Mouse (Mus musculus): ENCODE measurements around the gene Tmem156. TPM values are rescaled to one million over a fixed set of nuclear protein-coding genes. Genes with fewer than 3 reads are reported as not detected.

The Tmem156 gene
- polyA plus RNA-seq, 1 experiment, result 3.6 TPM

DNA sequence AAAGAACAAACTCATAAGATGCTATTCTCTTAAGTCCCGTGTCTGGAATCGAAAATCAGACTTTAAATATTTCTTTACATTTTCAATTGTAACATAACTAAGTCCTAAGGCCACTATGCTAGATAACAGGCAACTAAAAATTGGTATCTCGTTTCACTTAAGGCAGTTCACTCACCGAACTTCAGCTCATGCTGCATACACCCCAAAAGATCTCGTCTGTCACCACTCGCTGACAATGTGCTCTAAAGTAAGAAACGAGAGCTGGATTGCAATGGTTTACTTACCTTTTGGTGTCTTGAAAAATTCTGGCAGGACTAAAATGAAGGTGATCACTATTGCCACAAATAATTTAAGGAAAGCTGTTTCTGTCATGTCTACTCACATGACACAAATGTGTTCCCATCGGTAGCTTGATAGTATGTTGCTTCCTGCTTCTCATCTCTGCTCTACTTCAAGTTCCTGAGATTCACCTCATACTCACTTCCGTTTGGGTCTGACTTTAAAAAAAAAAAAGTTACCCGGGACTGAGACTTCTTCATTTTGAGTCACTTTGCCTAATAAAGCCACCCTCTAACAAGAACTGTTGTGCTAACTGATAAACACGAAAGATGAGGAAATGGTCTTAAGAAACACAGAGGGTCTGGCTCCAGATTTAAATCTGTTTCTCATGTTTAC, 611 bp downstream of the Tmem156 start:
- H3K4me3 ChIP-seq (ENCODE audit: control insufficient read depth, insufficient read depth, low read length), result no peak overlapping the region

DNA sequence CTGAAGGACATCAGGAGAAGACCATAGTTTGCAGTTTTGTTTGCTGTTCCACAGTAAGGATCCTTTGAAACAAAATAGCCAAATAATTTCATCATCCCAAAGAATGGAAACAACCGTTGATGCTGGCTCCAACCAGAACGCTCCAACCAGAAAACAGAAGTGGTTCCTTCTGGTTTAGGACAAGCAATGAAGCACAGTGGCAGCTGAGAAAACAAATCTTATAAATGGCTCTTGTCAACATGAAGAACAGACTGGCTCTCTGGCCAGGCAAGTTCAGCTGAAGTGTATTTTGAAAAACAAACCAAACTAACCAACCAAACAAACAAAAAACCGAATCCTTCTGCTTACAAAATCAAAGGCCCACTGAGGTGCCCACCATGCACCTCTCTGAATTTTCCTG, 2.2 kb downstream of the Tmem156 start:
- Histone ChIP-seq H3K27ac (ENCODE audit: control insufficient read depth, insufficient read depth, low read length) (no peak overlapping the region), H3K36me3 (ENCODE audit: control insufficient read depth, insufficient read depth, low read length) (no peaks in the 10 kb centered on the region), H3K27me3 (ENCODE audit: control insufficient read depth, insufficient read depth, low read length) (no peaks in the 10 kb centered on the region), H3K4me1 (replicated peaks; ENCODE audit: control insufficient read depth, insufficient read depth, low read length) (no peaks in the 10 kb centered on the region; the same call in 1 of the 2 replicates), H3K4me3 (ENCODE audit: control insufficient read depth, insufficient read depth, low read length) (no peak overlapping the region)
- no peak for DNase-seq
- no peak for TF ChIP-seq CTCF (IDR thresholded peaks at IDR 0.05; ENCODE audit: borderline replicate concordance, control insufficient read depth, extremely low read depth, insufficient read depth, low read length, poor library complexity)
- no peak for TF ChIP-seq POLR2A (IDR thresholded peaks at IDR 0.05; ENCODE audit: control insufficient read depth, extremely low read depth, insufficient read depth, low read length, poor library complexity)
- 81% methylated on average over 3 of the region's 3 CpGs for WGBS

More for the DNA sequence above, 611 bp downstream of the Tmem156 start:
- 10% methylated on average over 11 of the region's 11 CpGs for WGBS
- DNase-seq, result peak; percentile 24
- H3K27ac ChIP-seq (ENCODE audit: control insufficient read depth, insufficient read depth, low read length), result no peak overlapping the region; the same call in 1 of the 2 replicates
- H3K27me3 ChIP-seq (ENCODE audit: control insufficient read depth, insufficient read depth, low read length), result no peaks in the 10 kb centered on the region
- H3K4me1 ChIP-seq (replicated peaks; ENCODE audit: control insufficient read depth, insufficient read depth, low read length), result no peaks in the 10 kb centered on the region; the same call in 1 of the 2 replicates
- no peaks in the 10 kb centered on the region for H3K36me3 ChIP-seq (ENCODE audit: control insufficient read depth, insufficient read depth, low read length)
- TF ChIP-seq POLR2A (IDR thresholded peaks at IDR 0.05; ENCODE audit: control insufficient read depth, extremely low read depth, insufficient read depth, low read length, poor library complexity), result no peak
- TF ChIP-seq CTCF (IDR thresholded peaks at IDR 0.05; ENCODE audit: borderline replicate concordance, control insufficient read depth, extremely low read depth, insufficient read depth, low read length, poor library complexity), result no peak

DNA sequence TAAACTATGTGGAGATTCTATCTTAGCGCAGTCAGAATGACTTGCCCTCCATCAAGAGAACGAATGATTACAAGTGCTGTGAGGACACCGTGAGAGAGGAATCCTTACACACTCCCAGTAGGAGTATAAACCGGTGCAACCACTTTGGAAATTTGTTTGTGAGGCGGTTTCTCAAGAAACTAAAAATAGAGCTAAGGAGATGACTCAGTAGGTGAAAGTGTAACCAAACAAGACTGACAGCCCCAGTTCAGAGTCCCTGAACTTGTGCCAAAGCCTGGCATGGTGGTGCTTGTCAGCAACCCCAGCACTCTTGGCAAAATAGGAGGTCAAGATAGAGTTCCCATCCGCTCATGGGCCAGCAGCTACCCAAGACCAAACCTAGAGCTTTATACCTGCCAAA, 5.4 kb downstream of the Tmem156 start:
- Histone ChIP-seq H3K36me3 (ENCODE audit: control insufficient read depth, insufficient read depth, low read length) (no peaks in the 10 kb centered on the region), H3K27ac (ENCODE audit: control insufficient read depth, insufficient read depth, low read length) (no peak overlapping the region), H3K27me3 (ENCODE audit: control insufficient read depth, insufficient read depth, low read length) (no peaks in the 10 kb centered on the region), H3K4me3 (ENCODE audit: control insufficient read depth, insufficient read depth, low read length) (no peak overlapping the region), H3K4me1 (replicated peaks; ENCODE audit: control insufficient read depth, insufficient read depth, low read length) (no peaks in the 10 kb centered on the region; the same call in 1 of the 2 replicates)
- WGBS, result 77% methylated on average over 6 of the region's 6 CpGs
- DNase-seq, result no peak
- no peak for TF ChIP-seq CTCF (IDR thresholded peaks at IDR 0.05; ENCODE audit: borderline replicate concordance, control insufficient read depth, extremely low read depth, insufficient read depth, low read length, poor library complexity)
- TF ChIP-seq POLR2A (IDR thresholded peaks at IDR 0.05; ENCODE audit: control insufficient read depth, extremely low read depth, insufficient read depth, low read length, poor library complexity), result no peak

DNA sequence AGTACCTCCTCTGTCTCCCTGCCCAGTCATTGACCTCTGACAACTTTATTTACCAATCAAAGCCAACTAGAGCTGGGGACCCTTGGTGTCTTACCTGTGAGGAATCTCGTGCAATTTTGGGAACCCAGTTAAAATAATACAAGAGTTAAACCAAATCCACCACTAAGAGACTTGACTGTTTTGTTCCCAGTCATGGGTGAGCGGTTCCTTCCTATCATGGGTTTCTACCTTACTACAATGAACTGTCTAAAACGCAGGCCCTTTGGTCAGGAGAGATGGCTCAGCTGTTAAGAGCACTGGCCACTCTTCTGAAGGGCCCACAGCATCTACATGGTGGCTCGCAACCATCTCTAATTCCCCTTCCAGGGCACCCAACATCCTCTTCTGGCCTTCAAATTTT, 10.1 kb downstream of the Tmem156 start:
- no peak overlapping the region for H3K4me3 ChIP-seq (ENCODE audit: control insufficient read depth, insufficient read depth, low read length)
- TF ChIP-seq CTCF (IDR thresholded peaks at IDR 0.05; ENCODE audit: borderline replicate concordance, control insufficient read depth, extremely low read depth, insufficient read depth, low read length, poor library complexity) (no peak), POLR2A (IDR thresholded peaks at IDR 0.05; ENCODE audit: control insufficient read depth, extremely low read depth, insufficient read depth, low read length, poor library complexity) (no peak)
- no peaks in the 10 kb centered on the region; the same call in 1 of the 2 replicates for H3K36me3 ChIP-seq (ENCODE audit: control insufficient read depth, insufficient read depth, low read length)
- no peaks in the 10 kb centered on the region for H3K4me1 ChIP-seq (replicated peaks; ENCODE audit: control insufficient read depth, insufficient read depth, low read length)
- H3K27ac ChIP-seq (ENCODE audit: control insufficient read depth, insufficient read depth, low read length), result no peak overlapping the region
- 94% methylated on average over 4 of the region's 4 CpGs for WGBS
- H3K27me3 ChIP-seq (ENCODE audit: control insufficient read depth, insufficient read depth, low read length), result no peaks in the 10 kb centered on the region
- no peak for DNase-seq

DNA sequence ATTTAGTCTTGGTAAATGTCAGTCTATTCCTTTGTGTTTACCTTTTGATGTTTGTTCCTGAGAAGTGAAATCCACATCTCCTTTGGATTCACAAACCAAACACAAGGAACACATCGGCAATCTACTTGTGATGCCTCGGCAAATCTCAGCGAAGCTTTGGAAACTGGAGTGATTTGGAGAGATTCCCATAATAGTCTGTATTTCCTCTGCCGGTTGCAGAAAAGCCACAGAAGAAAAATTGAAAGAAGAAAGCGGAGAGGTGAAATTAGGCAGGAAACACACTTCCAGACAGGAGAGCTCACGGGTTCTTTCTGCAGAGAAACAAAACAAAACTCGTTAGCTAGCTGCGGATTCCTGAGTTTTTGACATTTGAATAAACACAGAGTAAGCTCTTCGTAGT, 12.1 kb downstream of the Tmem156 start:
- 90% methylated on average over 9 of the region's 9 CpGs for WGBS
- Histone ChIP-seq H3K36me3 (ENCODE audit: control insufficient read depth, insufficient read depth, low read length) (peaks cover 9% of the 10 kb centered on the region), H3K4me1 (replicated peaks; ENCODE audit: control insufficient read depth, insufficient read depth, low read length) (no peaks in the 10 kb centered on the region), H3K27me3 (ENCODE audit: control insufficient read depth, insufficient read depth, low read length) (no peaks in the 10 kb centered on the region), H3K4me3 (ENCODE audit: control insufficient read depth, insufficient read depth, low read length) (no peak overlapping the region), H3K27ac (ENCODE audit: control insufficient read depth, insufficient read depth, low read length) (no peak overlapping the region)
- TF ChIP-seq CTCF (IDR thresholded peaks at IDR 0.05; ENCODE audit: borderline replicate concordance, control insufficient read depth, extremely low read depth, insufficient read depth, low read length, poor library complexity) (no peak), POLR2A (IDR thresholded peaks at IDR 0.05; ENCODE audit: control insufficient read depth, extremely low read depth, insufficient read depth, low read length, poor library complexity) (no peak)
- no peak for DNase-seq

DNA sequence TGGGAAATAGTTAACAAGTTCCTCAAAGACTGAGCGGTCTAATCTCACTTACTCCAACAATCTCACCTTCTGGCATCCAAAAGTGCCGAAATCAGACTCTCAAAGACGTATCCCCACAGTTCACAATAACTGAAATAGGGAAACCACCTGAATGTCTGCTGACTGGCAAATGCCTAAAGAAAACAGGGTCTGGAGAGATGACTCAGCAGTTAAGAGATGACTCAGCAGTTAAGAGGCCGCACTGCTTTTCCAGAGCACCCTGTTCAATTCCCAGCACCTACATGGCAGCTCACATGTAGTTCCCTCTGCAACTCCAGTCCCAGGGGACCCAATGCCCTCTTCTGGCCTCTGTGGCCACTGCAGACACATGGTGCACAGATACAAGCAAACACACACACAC, 13.9 kb downstream of the Tmem156 start:
- H3K27ac ChIP-seq (ENCODE audit: control insufficient read depth, insufficient read depth, low read length), result no peak overlapping the region
- TF ChIP-seq CTCF (IDR thresholded peaks at IDR 0.05; ENCODE audit: borderline replicate concordance, control insufficient read depth, extremely low read depth, insufficient read depth, low read length, poor library complexity) (no peak), POLR2A (IDR thresholded peaks at IDR 0.05; ENCODE audit: control insufficient read depth, extremely low read depth, insufficient read depth, low read length, poor library complexity) (no peak)
- peaks cover 11% of the 10 kb centered on the region for H3K36me3 ChIP-seq (ENCODE audit: control insufficient read depth, insufficient read depth, low read length)
- no peaks in the 10 kb centered on the region for H3K4me1 ChIP-seq (replicated peaks; ENCODE audit: control insufficient read depth, insufficient read depth, low read length)
- 98% methylated on average over 4 of the region's 4 CpGs for WGBS
- H3K27me3 ChIP-seq (ENCODE audit: control insufficient read depth, insufficient read depth, low read length), result no peaks in the 10 kb centered on the region
- DNase-seq, result no peak
- no peak overlapping the region for H3K4me3 ChIP-seq (ENCODE audit: control insufficient read depth, insufficient read depth, low read length)

Data from thymus, adult 2 months (tissue).